28 mouse cellular contexts compared by ENCODE assay signal in genomic region chr15:88579461-88579860, GRCm38 (mm10). TPM values are rescaled to one million over a fixed set of nuclear protein-coding genes. Genes with fewer than 3 reads are reported as not detected.
A peak's percentile ranks its signal among the peaks of the same experiment; 100 is the strongest.
DNase-seq lines count a peak whose midpoint lies in the region; ATAC-seq lines count a peak whose summit lies in the region.
"Had no signal": no experiment of that assay in that cellular context is flagged by ENCODE, and none has a peak within 500 bp of the region (broad histone marks: within the 10 kb centered on the region; RNA-seq: fewer than 3 reads in every experiment).

No protein-coding gene starts in this region.

- peak; percentile 52 for DNase-seq in left cerebral cortex, postnatal 4 days
- no peak for DNase-seq in left cerebral cortex, postnatal 14 days (ENCODE audit: low spot score in 2 of 2)
- peak; percentile 89 to 90 for DNase-seq in cerebellum, adult 18-20 months
- DNase-seq in cerebellum, adult 9-11 months = peak; percentile 94
- peak; percentile 86 to 91 for DNase-seq in cerebellum, postnatal 36 days
- DNase-seq: adrenal gland, adult 2 months; adrenal gland, postnatal 25 days; embryo, embryonic 11 days; gastrocnemius, postnatal 14 days; heart, adult 2 months; kidney, adult 11 months; kidney, adult 9 months had no signal

- no peak overlapping the region for H3K4me2 ChIP-seq in hindbrain, embryonic 12.5 days (replicated peaks)
- H3K4me2 ChIP-seq in forebrain, embryonic 13.5 days = no peak overlapping the region
- H3K4me2 ChIP-seq in heart, embryonic 12.5 days = no peak overlapping the region
- H3K4me2 ChIP-seq: embryonic facial prominence, embryonic 12.5 days; heart, embryonic 11.5 days had no signal

- H3K4me3 ChIP-seq in hindbrain, embryonic 12.5 days = no peak overlapping the region
- no peak overlapping the region for H3K4me3 ChIP-seq in forebrain, embryonic 13.5 days
- H3K4me3 ChIP-seq in heart, embryonic 12.5 days = no peak overlapping the region
- H3K4me3 ChIP-seq: embryonic facial prominence, embryonic 12.5 days; heart, adult 2 months; hindbrain, embryonic 10.5 days had no signal

- no peaks in the 10 kb centered on the region for H3K4me1 ChIP-seq in hindbrain, embryonic 12.5 days
- H3K4me1 ChIP-seq in forebrain, embryonic 13.5 days = no peaks in the 10 kb centered on the region
- no peaks in the 10 kb centered on the region for H3K4me1 ChIP-seq in heart, embryonic 12.5 days (replicated peaks)
- H3K4me1 ChIP-seq: embryonic facial prominence, embryonic 12.5 days; hindbrain, embryonic 10.5 days had no signal

- WGBS in hindbrain, embryonic 12.5 days = 92% methylated on average over 6 of the region's 6 CpGs
- 93% methylated on average over 6 of the region's 6 CpGs for WGBS in forebrain, embryonic 13.5 days
- 80% methylated on average over 6 of the region's 6 CpGs for WGBS in heart, embryonic 12.5 days

- intact Hi-C loops in left cerebral cortex, postnatal 4 days (cut with DNase I) = no loop called here
- intact Hi-C loops in left cerebral cortex, postnatal 14 days (cut with DNase I) = no loop called here

- no peaks in the 10 kb centered on the region for H3K36me3 ChIP-seq in hindbrain, embryonic 12.5 days
- H3K36me3 ChIP-seq in forebrain, embryonic 13.5 days (ENCODE audit: poor library complexity, severe bottlenecking) = no peaks in the 10 kb centered on the region
- no peaks in the 10 kb centered on the region for H3K36me3 ChIP-seq in heart, embryonic 12.5 days
- H3K36me3 ChIP-seq: embryonic facial prominence, embryonic 12.5 days; hindbrain, embryonic 10.5 days had no signal

- no peak overlapping the region for H3K9ac ChIP-seq in hindbrain, embryonic 12.5 days
- H3K9ac ChIP-seq in forebrain, embryonic 13.5 days = no peak overlapping the region
- H3K9ac ChIP-seq in heart, embryonic 12.5 days = no peak overlapping the region
- H3K9ac ChIP-seq: embryonic facial prominence, embryonic 12.5 days had no signal

- H3K9me3 ChIP-seq in hindbrain, embryonic 12.5 days (replicated peaks) = no peaks in the 10 kb centered on the region
- H3K9me3 ChIP-seq in forebrain, embryonic 13.5 days (replicated peaks) = no peaks in the 10 kb centered on the region
- H3K9me3 ChIP-seq in heart, embryonic 12.5 days (replicated peaks) = no peaks in the 10 kb centered on the region
- H3K9me3 ChIP-seq: embryonic facial prominence, embryonic 12.5 days; hindbrain, embryonic 10.5 days had no signal

- no peaks in the 10 kb centered on the region for H3K27me3 ChIP-seq in hindbrain, embryonic 12.5 days
- no peaks in the 10 kb centered on the region for H3K27me3 ChIP-seq in forebrain, embryonic 13.5 days
- H3K27me3 ChIP-seq in heart, embryonic 12.5 days (replicated peaks) = no peaks in the 10 kb centered on the region
- H3K27me3 ChIP-seq: embryonic facial prominence, embryonic 12.5 days had no signal

- ATAC-seq in hindbrain, embryonic 12.5 days (ENCODE audit: low FRiP score) = no peak
- no peak for ATAC-seq in forebrain, embryonic 13.5 days
- no peak for ATAC-seq in heart, embryonic 12.5 days (ENCODE audit: insufficient number of reproducible peaks, low FRiP score)
- ATAC-seq: forebrain, embryonic 16.5 days; hindbrain, embryonic 16.5 days had no signal

- no peak overlapping the region for H3K27ac ChIP-seq in hindbrain, embryonic 12.5 days
- H3K27ac ChIP-seq in forebrain, embryonic 13.5 days = no peak overlapping the region
- H3K27ac ChIP-seq in heart, embryonic 12.5 days (ENCODE audit: poor library complexity, severe bottlenecking) = no peak overlapping the region
- H3K27ac ChIP-seq: embryonic facial prominence, embryonic 12.5 days; heart, adult 2 months; hindbrain, embryonic 10.5 days had no signal

RNA-seq across cellular contexts. Expression of gene Zdhhc25, which starts 20.6 kb away (rescaled TPM):
- not detected for total RNA-seq in left cerebral cortex, postnatal 4 days (2021)
- total RNA-seq in left cerebral cortex, postnatal 14 days (2021) = not detected
- polyA plus RNA-seq in hindbrain, embryonic 12.5 days (2016; fragmentation: Nextera tagmentation; extraction: Ambion mirVana) = not detected in 2 replicates
- not detected in 2 replicates for polyA plus RNA-seq in forebrain, embryonic 13.5 days (2015; fragmentation: Nextera tagmentation; extraction: Ambion mirVana)
- polyA plus RNA-seq in heart, embryonic 12.5 days (2016; fragmentation: Nextera tagmentation; extraction: Ambion mirVana) = not detected in 2 replicates
- total RNA-seq: adrenal gland, adult 2 months; adrenal gland, postnatal 25 days; common myeloid progenitor, adult 5-6 weeks; gastrocnemius, adult 18-20 months; gastrocnemius, postnatal 14 days; heart, adult 2 months; heart, postnatal 25 days; MEL had no signal
- polyA plus RNA-seq: adrenal gland, adult 2 months; embryonic facial prominence, embryonic 12.5 days; forebrain, embryonic 11.5 days; forebrain, embryonic 16.5 days; frontal cortex, adult 2 months; heart, embryonic 11.5 days; heart, embryonic 16.5 days; hindbrain, embryonic 10.5 days; hindbrain, embryonic 16.5 days; intestine, embryonic 14.5 days had no signal

Comparison
In these comparisons a context has a peak if more than half of its experiments do, and no peak if none do; other contexts are left out.
1. DNase-seq: peak in left cerebral cortex, postnatal 4 days (single experiment), cerebellum, adult 18-20 months (2 of 2), cerebellum, adult 9-11 months (single experiment) and cerebellum, postnatal 36 days (2 of 2); none in left cerebral cortex, postnatal 14 days (0 of 2).